ENCODE assay signal across 21 mouse cellular contexts in genomic region chr7:56768216-56768615, GRCm38 (mm10).
DNase-seq lines count a peak whose midpoint lies in the region; ATAC-seq lines count a peak whose summit lies in the region.
"Had no signal": no experiment of that assay in that cellular context is flagged by ENCODE, and none has a peak within 500 bp of the region (broad histone marks: within the 10 kb centered on the region; RNA-seq: fewer than 3 reads in every experiment).

No protein-coding gene starts in this region.

- no peak for ATAC-seq in cerebellum, adult (ENCODE audit: insufficient number of reproducible peaks, low FRiP score, low TSS enrichment)
- ATAC-seq: intestine, embryonic 16.5 days; Patski had no signal

- peak; percentile 9 for DNase-seq in cerebellum, adult 11 months
- peak; percentile 77 for DNase-seq in brain, adult 2 months (ENCODE audit: low read depth, low spot score)
- DNase-seq in cerebellum, adult 9-10 months: peak; percentile 46
- DNase-seq in cerebellum, postnatal 36 days: peak; percentile 30 to 36
- DNase-seq in MN1 (ENCODE audit: low spot score): no peak
- DNase-seq in urinary bladder, postnatal 10 days (ENCODE audit: low spot score): no peak
- no peak for DNase-seq in lung, postnatal 25 days (ENCODE audit: low spot score)
- DNase-seq: adrenal gland, postnatal 25 days; embryo, embryonic 11 days; gastrocnemius, postnatal 25 days; heart, adult 11 months; heart, postnatal 4 days; kidney, adult 8-10 months; lung, embryonic 14.5 days; lung, postnatal 14 days; right cerebral cortex, adult 18-20 months; spleen, adult 18-20 months; thymus, postnatal 25 days had no signal

Comparison
In these comparisons a context has a peak if more than half of its experiments do, and no peak if none do; other contexts are left out.
1. DNase-seq: peak in cerebellum, adult 11 months (single experiment), brain, adult 2 months (single experiment), cerebellum, adult 9-10 months (single experiment) and cerebellum, postnatal 36 days (2 of 2); none in MN1 (single experiment), urinary bladder, postnatal 10 days (single experiment) and lung, postnatal 25 days (single experiment).